Mouse (Mus musculus): ENCODE data around the gene Plekhg1. TPM values are rescaled to one million over a fixed set of nuclear protein-coding genes. Genes with fewer than 3 reads are reported as not detected.

The Plekhg1 gene
- polyA plus RNA-seq, 1 experiment from 2014 or later: 7.6 TPM

GRCm38 (mm10) chr10:3701832-3702231 is 38.3 kb upstream of the Plekhg1 start:
- H3K9ac ChIP-seq (ENCODE audit: low read length): no peak overlapping the region
- no peak overlapping the region for H3K4me3 ChIP-seq (ENCODE audit: control insufficient read depth in 1 of 2, insufficient read depth in 1 of 2, low read depth in 1 of 2, low read length in 2 of 2)
- 69% methylated on average over 4 of the region's 4 CpGs for WGBS
- H3K4me1 ChIP-seq (ENCODE audit: control insufficient read depth in 2 of 2, insufficient read depth in 2 of 2, low read length in 2 of 2): peaks cover 0 to 2% of the 10 kb centered on the region in 2 experiments; a peak in 1 of 4 replicates
- H3K9me3 ChIP-seq (ENCODE audit: control insufficient read depth, low read length): no peaks in the 10 kb centered on the region
- H3K4me2 ChIP-seq (ENCODE audit: low read length): no peak overlapping the region
- no peaks in the 10 kb centered on the region for H3K36me3 ChIP-seq (ENCODE audit: control insufficient read depth, insufficient read depth, low read length)
- H3K27me3 ChIP-seq (ENCODE audit: control insufficient read depth, insufficient read depth, low read length): no peaks in the 10 kb centered on the region
- ATAC-seq (ENCODE audit: insufficient number of reproducible peaks, insufficient read depth, low FRiP score, low read depth): no peak
- H3K27ac ChIP-seq (replicated peaks in 1 of 2; ENCODE audit: control insufficient read depth in 1 of 2, insufficient read depth in 1 of 2, low read depth in 2 of 2, low read length in 2 of 2): no peak overlapping the region

GRCm38 (mm10) chr10:3702585-3702984 is 37.6 kb upstream of the Plekhg1 start:
- H3K4me1 ChIP-seq (ENCODE audit: control insufficient read depth in 2 of 2, insufficient read depth in 2 of 2, low read length in 2 of 2): peaks cover 0 to under 1% of the 10 kb centered on the region in 2 experiments; a peak in 1 of 4 replicates
- no peak overlapping the region for H3K27ac ChIP-seq (replicated peaks in 1 of 2; ENCODE audit: control insufficient read depth in 1 of 2, insufficient read depth in 1 of 2, low read depth in 2 of 2, low read length in 2 of 2)
- no peaks in the 10 kb centered on the region for H3K27me3 ChIP-seq (ENCODE audit: control insufficient read depth, insufficient read depth, low read length)
- H3K4me2 ChIP-seq (ENCODE audit: low read length): no peak overlapping the region
- no peak overlapping the region for H3K4me3 ChIP-seq (ENCODE audit: control insufficient read depth in 1 of 2, insufficient read depth in 1 of 2, low read depth in 1 of 2, low read length in 2 of 2)
- no peak overlapping the region for H3K9ac ChIP-seq (ENCODE audit: low read length)
- H3K9me3 ChIP-seq (ENCODE audit: control insufficient read depth, low read length): no peaks in the 10 kb centered on the region
- no peaks in the 10 kb centered on the region for H3K36me3 ChIP-seq (ENCODE audit: control insufficient read depth, insufficient read depth, low read length)
- no peak for ATAC-seq (ENCODE audit: insufficient number of reproducible peaks, insufficient read depth, low FRiP score, low read depth)
- WGBS: 66% methylated on average over 2 of the region's 2 CpGs

GRCm38 (mm10) chr10:3706231-3706630 is 33.9 kb upstream of the Plekhg1 start:
- H3K4me1 ChIP-seq (ENCODE audit: control insufficient read depth in 2 of 2, insufficient read depth in 2 of 2, low read length in 2 of 2): no peaks in the 10 kb centered on the region
- H3K9me3 ChIP-seq (ENCODE audit: control insufficient read depth, low read length): no peaks in the 10 kb centered on the region
- no peak overlapping the region for H3K9ac ChIP-seq (ENCODE audit: low read length)
- no peaks in the 10 kb centered on the region for H3K36me3 ChIP-seq (ENCODE audit: control insufficient read depth, insufficient read depth, low read length)
- H3K4me3 ChIP-seq (ENCODE audit: control insufficient read depth in 1 of 2, insufficient read depth in 1 of 2, low read depth in 1 of 2, low read length in 2 of 2): no peak overlapping the region
- no peak overlapping the region for H3K4me2 ChIP-seq (ENCODE audit: low read length)
- WGBS: 42% methylated on average over 4 of the region's 4 CpGs
- H3K27me3 ChIP-seq (ENCODE audit: control insufficient read depth, insufficient read depth, low read length): no peaks in the 10 kb centered on the region
- H3K27ac ChIP-seq (replicated peaks in 1 of 2; ENCODE audit: control insufficient read depth in 1 of 2, insufficient read depth in 1 of 2, low read depth in 2 of 2, low read length in 2 of 2): no peak overlapping the region
- ATAC-seq (ENCODE audit: insufficient number of reproducible peaks, insufficient read depth, low FRiP score, low read depth): no peak

- Histone ChIP-seq H3K4me1 (ENCODE audit: control insufficient read depth in 2 of 2, insufficient read depth in 2 of 2, low read length in 2 of 2) (no peaks in the 10 kb centered on the region), H3K27ac (replicated peaks in 1 of 2; ENCODE audit: control insufficient read depth in 1 of 2, insufficient read depth in 1 of 2, low read depth in 2 of 2, low read length in 2 of 2) (no peak overlapping the region), H3K4me3 (ENCODE audit: control insufficient read depth in 1 of 2, insufficient read depth in 1 of 2, low read depth in 1 of 2, low read length in 2 of 2) (no peak overlapping the region), H3K27me3 (ENCODE audit: control insufficient read depth, insufficient read depth, low read length) (no peaks in the 10 kb centered on the region; the same call in 1 of the 2 replicates), H3K9ac (ENCODE audit: low read length) (no peak overlapping the region), H3K36me3 (ENCODE audit: control insufficient read depth, insufficient read depth, low read length) (no peaks in the 10 kb centered on the region), H3K4me2 (ENCODE audit: low read length) (no peak overlapping the region), H3K9me3 (ENCODE audit: control insufficient read depth, low read length) (peaks cover 7% of the 10 kb centered on the region; the same call in 1 of the 2 replicates)
- WGBS: 52% methylated on average over 3 of the region's 3 CpGs
- no peak for ATAC-seq (ENCODE audit: insufficient number of reproducible peaks, insufficient read depth, low FRiP score, low read depth)
Measured at GRCm38 (mm10) chr10:3710081-3710480, 30.1 kb upstream of the Plekhg1 start.

- Histone ChIP-seq H3K9ac (ENCODE audit: low read length) (no peak overlapping the region), H3K36me3 (ENCODE audit: control insufficient read depth, insufficient read depth, low read length) (no peaks in the 10 kb centered on the region), H3K9me3 (ENCODE audit: control insufficient read depth, low read length) (peaks cover 7% of the 10 kb centered on the region; the same call in 1 of the 2 replicates), H3K4me1 (ENCODE audit: control insufficient read depth in 2 of 2, insufficient read depth in 2 of 2, low read length in 2 of 2) (peaks cover 13 to 16% of the 10 kb centered on the region in 2 experiments), H3K4me3 (ENCODE audit: control insufficient read depth in 1 of 2, insufficient read depth in 1 of 2, low read depth in 1 of 2, low read length in 2 of 2) (no peak overlapping the region), H3K4me2 (ENCODE audit: low read length) (no peak overlapping the region), H3K27ac (replicated peaks in 1 of 2; ENCODE audit: control insufficient read depth in 1 of 2, insufficient read depth in 1 of 2, low read depth in 2 of 2, low read length in 2 of 2) (no peak overlapping the region), H3K27me3 (ENCODE audit: control insufficient read depth, insufficient read depth, low read length) (no peaks in the 10 kb centered on the region; the same call in 1 of the 2 replicates)
- WGBS: 81% methylated on average over 3 of the region's 3 CpGs
- no peak for ATAC-seq (ENCODE audit: insufficient number of reproducible peaks, insufficient read depth, low FRiP score, low read depth)
Measured at GRCm38 (mm10) chr10:3715302-3715943, 24.7 kb upstream of the Plekhg1 start.

GRCm38 (mm10) chr10:3718021-3718865 is 21.9 kb upstream of the Plekhg1 start:
- Histone ChIP-seq H3K27ac (replicated peaks in 1 of 2; ENCODE audit: control insufficient read depth in 1 of 2, insufficient read depth in 1 of 2, low read depth in 2 of 2, low read length in 2 of 2) (peak overlapping the region; percentile 63 to 93), H3K9ac (ENCODE audit: low read length) (no peak overlapping the region), H3K36me3 (ENCODE audit: control insufficient read depth, insufficient read depth, low read length) (no peaks in the 10 kb centered on the region), H3K9me3 (ENCODE audit: control insufficient read depth, low read length) (peaks cover 4% of the 10 kb centered on the region; the same call in 1 of the 2 replicates), H3K4me2 (ENCODE audit: low read length) (peak overlapping the region; percentile 41), H3K27me3 (ENCODE audit: control insufficient read depth, insufficient read depth, low read length) (no peaks in the 10 kb centered on the region), H3K4me1 (ENCODE audit: control insufficient read depth in 2 of 2, insufficient read depth in 2 of 2, low read length in 2 of 2) (peaks cover 13 to 21% of the 10 kb centered on the region in 2 experiments), H3K4me3 (ENCODE audit: control insufficient read depth in 1 of 2, insufficient read depth in 1 of 2, low read depth in 1 of 2, low read length in 2 of 2) (peak overlapping the region in 1 of 2 experiments; percentile 26; a peak in 2 of 4 replicates)
- peak; percentile 75; the same call in 1 of the 2 replicates for ATAC-seq (ENCODE audit: insufficient number of reproducible peaks, insufficient read depth, low FRiP score, low read depth)
- WGBS: 40% methylated on average over 16 of the region's 16 CpGs

GRCm38 (mm10) chr10:3720296-3720695 is 19.9 kb upstream of the Plekhg1 start:
- H3K4me1 ChIP-seq (ENCODE audit: control insufficient read depth in 2 of 2, insufficient read depth in 2 of 2, low read length in 2 of 2): peaks cover 13 to 21% of the 10 kb centered on the region in 2 experiments
- 56% methylated on average over 2 of the region's 2 CpGs for WGBS
- H3K27me3 ChIP-seq (ENCODE audit: control insufficient read depth, insufficient read depth, low read length): no peaks in the 10 kb centered on the region
- no peak overlapping the region for H3K4me2 ChIP-seq (ENCODE audit: low read length)
- H3K4me3 ChIP-seq (ENCODE audit: control insufficient read depth in 1 of 2, insufficient read depth in 1 of 2, low read depth in 1 of 2, low read length in 2 of 2): no peak overlapping the region
- H3K27ac ChIP-seq (replicated peaks in 1 of 2; ENCODE audit: control insufficient read depth in 1 of 2, insufficient read depth in 1 of 2, low read depth in 2 of 2, low read length in 2 of 2): no peak overlapping the region
- no peaks in the 10 kb centered on the region for H3K36me3 ChIP-seq (ENCODE audit: control insufficient read depth, insufficient read depth, low read length)
- no peaks in the 10 kb centered on the region for H3K9me3 ChIP-seq (ENCODE audit: control insufficient read depth, low read length)
- 0 out of 2 replicates have a peak, but pooled peaks have one; percentile 9 for ATAC-seq (ENCODE audit: insufficient number of reproducible peaks, insufficient read depth, low FRiP score, low read depth)
- H3K9ac ChIP-seq (ENCODE audit: low read length): peak overlapping the region; percentile 4; the same call in 1 of the 2 replicates
